Comparison of ENCODE assay signal across 8 mouse cellular contexts in the genomic region with DNA sequence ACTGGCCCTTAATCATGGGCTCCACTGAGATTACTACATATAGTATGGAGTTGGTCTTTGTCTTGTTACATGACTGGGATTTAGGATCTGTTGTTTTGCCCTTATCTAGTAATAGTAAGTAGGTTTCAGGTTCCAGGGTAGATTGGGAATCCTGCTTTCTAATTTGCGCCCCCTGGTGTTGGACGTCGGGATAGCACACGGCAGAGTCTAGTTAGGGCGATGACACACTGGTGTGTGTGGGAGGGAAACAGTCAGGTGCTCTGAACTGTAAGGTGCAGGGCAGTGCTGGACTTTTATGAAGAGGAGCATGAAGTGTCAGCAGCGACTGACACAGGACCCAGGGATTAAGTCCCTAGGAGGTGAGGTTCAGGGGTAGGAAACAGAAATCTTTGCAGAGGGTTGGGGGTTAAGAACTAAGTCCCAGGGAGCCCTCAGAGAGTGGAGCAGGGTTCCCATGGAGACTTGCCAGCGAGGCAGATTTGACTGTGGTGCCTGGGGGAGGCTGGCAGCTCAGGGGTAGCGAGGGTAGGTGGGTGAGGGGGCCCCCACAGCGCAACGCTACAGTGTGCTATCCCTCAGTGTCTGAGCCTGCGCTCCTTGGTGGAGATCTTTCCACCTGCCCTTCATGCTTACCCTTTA.
A peak's percentile ranks its signal among the peaks of the same experiment; 100 is the strongest.
DNase-seq lines count a peak whose midpoint lies in the region; ATAC-seq lines count a peak whose summit lies in the region.

No protein-coding gene starts in this region.

- ATAC-seq in inflammation-experienced regulatory T-cells, adult 6 months, result no peak

- DNase-seq in B cell, adult 2 months, result peak; percentile 10 to 14
- DNase-seq in R1 (ENCODE audit: low read depth, low spot score), result peak; percentile 76
- peak; percentile 67 to 68 for DNase-seq in cerebellum, postnatal 36 days
- DNase-seq in gastrocnemius, postnatal 10 days, result peak; percentile 66
- peak; percentile 1 for DNase-seq in large intestine, adult 2 months (ENCODE audit: low read depth, low spot score)
- DNase-seq in lung, adult 18-20 months, result peak; percentile 6 to 12
- peak; percentile 80 for DNase-seq in retina, embryonic 14.5 days (ENCODE audit: low spot score)

- 32% methylated on average over 11 of the region's 11 CpGs for WGBS in large intestine, adult 2 months

Comparison
In these comparisons a context has a peak if more than half of its experiments do, and no peak if none do; other contexts are left out.
1. DNase-seq: peak in every context shown above with its lines; median percentile 80 in retina, embryonic 14.5 days; 76 in R1; 68 in cerebellum, postnatal 36 days; 66 in gastrocnemius, postnatal 10 days; 12 in B cell, adult 2 months; 9 in lung, adult 18-20 months; 1 in large intestine, adult 2 months.